Mouse (Mus musculus) adrenal gland, adult 8-10 months (tissue): ENCODE measurements around the gene Tmod3. TPM values are rescaled to one million over a fixed set of nuclear protein-coding genes. Genes with fewer than 3 reads are reported as not detected.
A peak's percentile ranks its signal among the peaks of the same experiment; 100 is the strongest.
"Not testable (repeated sequence)": the region's sequence is repeated elsewhere in the genome, so short reads cannot be mapped to it uniquely, and the experiment has no call there.

ENCODE experiments used
- DNase-seq: peaks from one replicate; pipeline ENCODE4 v3.0.0; 2022
- total RNA-seq, 4 experiments: library from RNA; stranded (reverse); gene quantifications; 2 replicates each; pipeline ENCODE4 v1.2.4; 2022

Gene Tmod3
- total RNA-seq, 4 experiments from 2014 or later = 49.5 to 64.9 (median 56.5) TPM

DNA sequence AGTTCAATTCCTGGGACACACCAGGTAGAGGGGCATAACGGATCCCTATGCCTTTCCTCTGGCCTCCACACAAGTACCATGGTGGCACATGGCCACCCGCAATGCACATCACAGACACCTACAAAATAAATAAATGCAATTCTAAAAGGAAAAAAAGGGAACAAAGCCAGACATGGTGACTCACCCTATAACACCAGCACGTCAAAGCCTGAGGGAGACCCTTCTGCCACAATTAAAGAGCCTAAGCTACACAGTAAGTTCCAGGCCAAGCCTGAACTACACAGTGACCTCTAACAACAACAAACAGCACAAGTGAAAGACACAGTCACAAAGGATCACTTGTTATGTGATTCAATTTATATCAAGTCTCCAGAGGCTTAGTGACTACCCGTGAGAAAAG, 5.7 kb downstream of the Tmod3 start:
- no peak for DNase-seq

GRCm38 (mm10) chr9:75551342-75551741, 8.1 kb downstream of the Tmod3 start:
- DNase-seq = no peak

DNA sequence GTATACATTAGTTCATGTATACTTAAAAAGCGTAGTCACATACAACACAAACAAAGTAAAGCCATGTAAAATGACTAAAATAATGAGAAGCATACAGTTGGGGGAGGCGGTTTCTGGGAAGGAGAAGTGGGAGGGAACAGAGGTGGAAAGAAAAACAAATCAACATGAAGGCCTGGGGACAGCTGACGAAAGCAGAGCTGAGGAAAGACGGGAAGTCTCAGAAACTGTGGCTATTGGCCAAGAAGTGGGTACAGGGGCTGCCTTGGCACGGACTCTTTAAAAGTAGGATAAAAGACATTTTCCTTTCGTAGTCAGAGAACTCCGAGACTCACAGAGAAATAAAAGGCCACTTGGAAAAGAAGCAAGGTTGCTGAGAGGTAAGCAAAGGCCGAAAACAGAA, 10.4 kb downstream of the Tmod3 start:
- no peak for DNase-seq

DNA sequence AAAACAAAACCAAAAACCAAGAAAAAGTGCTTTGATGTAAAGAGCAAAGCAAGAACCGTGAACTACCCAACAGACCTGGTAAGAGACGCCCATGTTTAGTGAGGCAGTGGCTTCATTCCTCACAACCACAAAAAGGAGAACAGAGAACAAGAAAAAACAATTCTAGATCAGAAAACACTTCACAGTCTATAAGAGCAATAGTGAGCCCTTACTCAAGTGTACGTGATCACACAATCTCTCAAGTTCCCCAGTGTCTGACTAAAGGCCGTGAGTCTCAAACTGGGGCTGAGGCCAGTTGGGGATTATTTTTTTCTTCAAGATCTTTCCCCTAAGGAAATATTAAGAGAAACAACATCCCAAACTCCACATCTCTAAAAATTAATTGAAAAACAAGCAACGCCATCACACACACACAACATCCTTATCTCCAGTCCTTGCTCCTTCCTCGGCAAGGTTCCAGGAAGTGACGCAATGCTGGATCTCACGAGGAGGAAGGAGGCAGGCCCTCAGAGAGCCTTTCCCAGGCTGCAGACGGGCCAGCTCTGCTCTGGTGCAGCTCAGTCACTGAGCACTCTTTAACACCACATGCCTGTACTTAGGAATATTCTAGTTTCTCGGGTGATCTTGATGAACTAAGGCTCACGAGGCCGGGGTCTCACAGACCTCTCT, 12.4 kb downstream of the Tmod3 start:
- peak; percentile 85 for DNase-seq

DNA sequence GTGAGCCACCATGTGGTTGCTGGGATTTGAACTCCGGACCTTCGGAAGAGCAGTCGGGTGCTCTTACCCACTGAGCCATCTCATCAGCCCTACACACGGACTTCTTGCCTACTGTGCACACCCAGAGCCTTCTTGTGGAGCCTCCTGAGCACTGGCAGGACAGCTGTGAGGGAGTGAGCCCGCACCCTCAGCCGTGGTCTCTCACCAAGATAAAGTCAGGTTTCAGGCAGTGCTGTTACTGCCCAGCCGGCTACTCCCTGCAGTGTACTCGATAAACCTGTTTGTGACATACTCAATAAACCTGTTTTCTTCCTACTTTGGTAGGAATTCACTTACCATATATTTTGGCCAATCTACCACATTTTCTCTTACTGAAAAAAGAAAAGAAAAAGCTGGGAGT, 13.9 kb downstream of the Tmod3 start:
- DNase-seq = no peak

- no peak for DNase-seq
Measured at GRCm38 (mm10) chr9:75541497-75541896, 18.0 kb downstream of the Tmod3 start.

GRCm38 (mm10) chr9:75536422-75536821, 23.0 kb downstream of the Tmod3 start:
- no peak for DNase-seq

DNA sequence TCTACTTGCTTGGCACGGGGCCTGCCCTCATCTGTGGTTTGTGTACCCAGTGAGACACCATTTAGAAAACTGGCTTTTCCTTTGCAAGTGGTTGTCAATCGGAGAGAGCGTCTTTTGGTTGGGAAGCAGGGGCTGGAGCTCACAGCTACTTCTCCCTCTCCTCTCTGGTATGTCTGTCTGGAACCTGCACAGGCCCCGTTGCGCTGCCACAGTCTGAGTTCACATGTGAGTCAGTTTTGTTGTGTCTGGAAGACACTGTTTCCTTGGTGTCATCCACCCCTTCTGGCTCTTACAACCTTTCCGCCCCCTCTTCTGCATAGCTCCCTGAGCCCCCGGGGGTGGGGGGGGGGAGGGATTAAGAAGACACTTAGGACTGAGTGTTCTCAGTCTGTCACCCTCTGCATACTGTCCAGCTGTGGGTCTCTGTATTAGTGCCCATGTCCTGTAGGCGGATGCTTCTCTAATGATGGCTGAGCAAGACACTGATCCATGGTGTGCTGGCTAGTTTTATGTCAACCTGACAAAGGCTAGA, 25.0 kb downstream of the Tmod3 start:
- no peak for DNase-seq

- DNase-seq = not testable (repeated sequence)
Measured at GRCm38 (mm10) chr9:75532989-75533388, 26.5 kb downstream of the Tmod3 start.

DNA sequence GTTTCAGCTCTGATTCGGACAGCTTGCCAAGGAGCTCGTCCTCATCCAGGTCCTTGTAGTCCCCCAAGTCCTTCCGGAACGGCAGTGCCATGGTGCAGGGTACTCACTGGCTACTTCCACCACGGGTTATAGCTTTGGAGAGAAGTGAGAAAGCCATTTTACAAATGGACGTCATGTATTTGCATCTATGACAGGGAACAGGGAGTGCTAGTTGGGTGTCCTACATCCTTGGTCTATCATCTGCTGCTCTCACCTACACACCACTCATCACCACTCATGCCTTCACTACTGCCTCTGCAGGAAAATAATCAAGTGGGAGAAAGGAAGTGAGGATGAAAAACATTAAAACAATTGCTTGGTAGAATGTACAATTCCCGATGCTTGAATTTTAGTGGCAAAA, 27.0 kb downstream of the Tmod3 start:
- no peak for DNase-seq

GRCm38 (mm10) chr9:75529358-75529757, 30.1 kb downstream of the Tmod3 start:
- no peak for DNase-seq

- no peak for DNase-seq
Measured at GRCm38 (mm10) chr9:75528096-75528495, 31.4 kb downstream of the Tmod3 start.

GRCm38 (mm10) chr9:75527368-75528059, 31.9 kb downstream of the Tmod3 start:
- peak; percentile 28 for DNase-seq

DNA sequence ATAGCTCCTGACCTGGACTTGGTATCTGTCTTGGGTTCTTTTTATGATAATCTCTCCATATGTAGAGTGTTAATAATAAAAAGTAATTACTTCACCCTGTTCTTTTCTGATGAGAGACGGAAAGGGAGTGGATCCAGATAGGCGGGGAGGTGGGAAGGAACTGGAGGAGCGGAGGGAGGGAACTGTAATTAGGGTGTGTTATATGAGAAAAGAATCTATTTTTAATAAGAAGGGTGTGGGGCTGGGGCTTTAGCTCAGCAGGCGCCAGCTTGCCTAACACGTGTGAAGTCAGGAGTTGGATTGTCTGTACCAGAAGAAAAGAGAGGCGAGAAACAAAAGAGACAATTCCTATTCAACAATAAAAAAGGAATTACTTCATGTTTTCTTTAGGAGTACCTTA, 35.8 kb downstream of the Tmod3 start:
- DNase-seq = no peak

DNA sequence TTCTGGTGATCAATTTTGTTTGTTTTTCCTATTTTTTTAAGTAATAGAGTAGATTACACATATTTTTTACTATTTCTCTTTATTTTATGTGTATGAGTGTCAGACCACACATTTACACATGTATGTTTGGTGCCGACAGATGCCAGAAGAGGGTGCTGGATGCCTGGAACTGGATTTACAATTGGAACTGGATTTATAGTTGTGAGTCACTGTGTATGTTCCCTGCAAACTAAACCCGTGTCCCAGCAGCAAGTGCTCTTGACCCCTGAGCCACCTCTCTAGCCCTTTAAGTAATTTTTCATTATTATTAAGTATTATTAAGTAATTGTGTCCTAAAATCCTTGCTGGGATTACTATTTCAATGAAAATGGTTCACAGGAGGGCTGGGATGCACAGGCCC, 37.2 kb downstream of the Tmod3 start:
- DNase-seq = no peak

DNA sequence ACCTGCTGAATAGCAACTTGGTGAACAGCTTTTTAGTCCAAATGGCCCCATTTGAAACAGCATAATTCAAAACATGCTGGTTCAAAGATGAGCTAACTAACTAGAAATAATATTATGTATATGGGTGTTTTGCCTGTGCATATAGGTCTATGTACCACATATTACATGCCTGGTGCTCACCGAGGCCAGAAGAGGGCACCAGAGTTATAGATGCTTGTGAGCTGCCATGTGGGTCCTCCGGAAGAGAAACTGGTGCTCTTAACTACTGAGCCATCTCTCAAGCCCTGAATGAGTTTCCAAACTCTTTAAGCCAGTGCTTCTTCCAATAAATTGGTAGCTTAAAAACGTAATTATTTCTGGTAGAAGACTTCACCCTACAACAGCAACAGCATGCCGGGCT, 37.7 kb downstream of the Tmod3 start:
- DNase-seq = peak; percentile 17

GRCm38 (mm10) chr9:75520940-75521339, 38.5 kb downstream of the Tmod3 start:
- no peak for DNase-seq

GRCm38 (mm10) chr9:75517751-75518150, 41.7 kb downstream of the Tmod3 start:
- no peak for DNase-seq

DNA sequence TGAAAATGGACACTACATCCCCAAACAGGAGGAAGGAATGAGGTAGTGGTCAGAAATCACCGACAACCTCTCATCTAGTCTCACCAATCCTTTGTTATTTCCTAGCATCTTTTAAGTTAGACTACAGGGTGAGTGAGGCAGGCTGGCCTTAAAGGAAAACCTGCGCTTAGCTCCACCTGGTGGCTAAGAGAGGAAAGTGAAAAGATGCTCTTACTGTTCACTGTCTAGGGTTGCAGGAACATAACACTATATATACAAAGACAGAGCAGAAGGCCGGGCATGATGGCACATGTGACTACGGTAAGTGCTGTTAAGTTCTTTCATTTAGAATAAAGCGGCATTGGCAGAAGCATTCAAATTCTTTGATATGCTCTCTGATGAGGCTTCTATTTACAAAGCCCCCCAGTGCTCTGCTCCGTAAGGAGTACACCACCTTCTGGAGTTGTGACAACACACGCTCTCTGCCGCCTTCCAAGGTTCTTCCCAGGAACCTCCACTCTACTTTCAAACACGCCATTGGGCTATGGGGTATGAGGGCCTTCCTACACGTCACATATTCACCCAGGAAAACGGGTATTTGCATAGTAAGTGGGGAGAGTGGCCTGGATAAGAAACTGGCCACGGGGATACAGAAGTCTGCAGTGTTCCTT, 43.9 kb downstream of the Tmod3 start:
- no peak for DNase-seq

- no peak for DNase-seq
Measured at GRCm38 (mm10) chr9:75511236-75511939, 48.1 kb downstream of the Tmod3 start.

- no peak for DNase-seq
Measured at GRCm38 (mm10) chr9:75504311-75504710, 55.1 kb downstream of the Tmod3 start.

DNA sequence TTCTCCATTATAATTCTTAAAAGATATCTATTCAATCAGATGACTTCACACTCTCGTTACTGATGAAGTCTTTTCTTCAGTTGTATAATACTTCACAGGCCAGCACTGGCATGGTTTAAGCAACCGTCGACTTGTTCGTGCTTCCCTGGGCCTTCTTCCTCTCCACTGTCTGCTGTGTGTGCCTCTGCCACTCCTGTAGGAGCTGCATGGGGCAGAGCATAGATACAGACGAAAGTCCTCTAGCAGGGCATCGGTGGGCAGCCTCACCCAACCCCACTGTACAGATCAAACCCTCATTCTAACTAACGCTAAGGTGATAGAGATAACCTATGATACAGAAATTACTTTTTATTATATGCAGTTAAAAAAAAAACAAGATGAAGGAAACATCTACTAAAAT, 60.9 kb downstream of the Tmod3 start:
- DNase-seq = no peak

- no peak for DNase-seq
Measured at GRCm38 (mm10) chr9:75495945-75496344, 63.5 kb downstream of the Tmod3 start.
